Mouse (Mus musculus): ENCODE measurements at regions not wholly inside any gene's neighbourhood (a gene's known extent, or its start where the extent isn't known, plus 50 kb on each side); places are given as distances from the start of the nearest gene placed in this dataset.

DNA sequence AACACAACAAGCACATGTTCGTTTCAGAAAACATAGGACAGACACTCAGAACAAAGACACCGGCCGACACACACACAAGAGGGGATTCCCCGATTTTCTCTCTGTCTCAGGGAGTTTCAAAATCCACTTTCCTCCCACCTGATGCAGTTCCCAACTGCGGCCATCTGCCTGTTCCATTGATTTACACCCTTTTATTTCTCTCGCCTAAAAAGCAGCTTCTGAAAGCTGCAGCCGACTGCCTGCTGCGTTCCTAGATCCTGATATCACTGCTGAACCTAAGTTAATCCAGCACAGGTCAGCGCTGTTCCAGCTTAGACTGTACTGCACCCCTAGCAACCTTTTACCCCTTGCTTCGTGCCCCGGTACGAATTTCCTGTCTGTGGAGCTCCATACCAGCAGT is 237.0 kb downstream of the Impad1 start:
- DNase-seq (ENCODE audit: low read depth, low spot score): peak; percentile 23

DNA sequence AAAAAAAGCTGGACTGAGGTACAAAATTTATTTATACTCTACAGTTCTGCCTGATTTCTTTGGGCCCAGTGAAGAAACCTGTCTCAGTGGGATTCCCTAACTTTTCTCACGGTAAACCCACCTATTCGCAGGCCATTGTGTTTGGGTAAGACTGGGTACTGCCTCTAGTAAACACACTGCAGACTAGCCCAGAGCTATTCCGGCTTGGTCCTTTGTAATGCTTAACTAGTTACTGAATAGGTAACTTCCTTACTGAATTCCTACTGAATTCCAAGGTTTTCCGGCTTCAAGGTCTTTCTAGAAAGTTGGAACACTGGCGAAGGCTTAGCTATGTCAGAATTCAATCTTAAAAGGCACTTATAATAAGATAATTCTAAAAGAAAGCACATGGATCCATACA is 242.9 kb downstream of the Impad1 start:
- peak; percentile 86 for DNase-seq (ENCODE audit: low read depth, low spot score)

DNA sequence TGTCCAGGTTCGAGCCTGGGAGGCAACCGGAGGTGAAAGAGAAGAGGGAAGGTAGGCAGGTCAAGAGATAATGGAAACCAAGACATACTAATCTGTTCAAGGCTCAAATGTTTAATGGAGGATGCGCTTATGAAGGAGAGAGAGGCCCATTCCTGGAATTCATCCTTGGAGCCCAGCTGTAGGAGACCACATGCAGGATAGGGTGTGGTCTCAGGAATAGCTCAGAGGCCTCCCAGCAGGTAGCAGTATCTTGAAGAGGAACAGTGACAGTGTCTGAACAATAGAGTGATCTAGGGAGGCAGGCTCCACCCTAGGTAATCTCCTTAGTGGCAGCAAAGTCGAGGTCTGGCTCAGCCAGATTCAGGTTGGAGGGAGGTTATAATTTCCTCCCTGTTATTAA is 243.3 kb downstream of the Impad1 start:
- DNase-seq (ENCODE audit: low read depth, low spot score): peak; percentile 87

DNA sequence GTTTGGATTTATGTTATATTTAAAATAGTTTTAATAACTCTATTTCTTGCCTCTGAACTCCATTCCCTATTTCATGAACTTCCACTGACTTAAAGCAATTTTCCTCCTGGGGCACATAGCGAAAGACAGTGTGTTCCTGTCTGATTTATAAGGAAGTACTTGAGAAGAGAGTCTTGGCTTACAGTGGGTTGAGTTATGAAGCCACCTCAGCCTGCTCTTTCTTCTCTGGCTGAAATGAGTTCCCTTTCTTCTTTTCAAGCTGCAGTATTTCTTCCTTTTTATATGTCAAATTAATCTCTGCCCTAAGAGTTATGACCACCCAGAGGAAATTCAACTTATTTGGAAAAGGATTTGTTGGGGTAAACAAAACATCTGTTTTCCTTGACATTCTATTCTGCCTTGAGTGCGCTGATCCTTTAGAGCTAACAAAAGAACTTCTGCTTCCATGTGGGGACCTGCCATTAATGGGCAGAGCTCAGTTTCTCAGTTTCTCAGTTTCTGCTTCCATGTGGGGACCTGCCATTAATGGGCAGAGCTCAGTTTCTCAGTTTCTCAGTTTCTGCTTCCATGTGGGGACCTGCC is 255.9 kb downstream of the Impad1 start:
- DNase-seq (ENCODE audit: low read depth, low spot score): no peak

DNA sequence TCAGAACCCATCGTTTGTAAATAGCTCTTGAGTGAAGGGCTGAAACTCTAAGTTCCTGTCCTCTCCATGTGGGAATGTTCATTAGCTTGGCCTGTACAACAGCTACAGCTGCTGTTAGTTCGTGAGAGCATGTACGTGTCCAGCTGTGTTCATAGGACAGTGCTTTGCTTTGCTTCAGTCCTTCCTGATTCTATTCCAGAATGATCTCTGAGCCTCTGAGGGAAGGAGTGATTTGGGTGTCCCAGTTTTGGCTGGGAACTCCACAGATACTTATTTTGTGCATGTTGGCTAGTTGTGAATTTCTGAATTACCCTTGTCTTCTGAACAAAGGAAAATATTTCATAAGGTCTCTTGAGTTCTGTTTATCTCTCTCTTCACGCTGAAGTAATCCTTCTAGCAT is 261.0 kb downstream of the Impad1 start:
- no peak for DNase-seq (ENCODE audit: low read depth, low spot score)

DNA sequence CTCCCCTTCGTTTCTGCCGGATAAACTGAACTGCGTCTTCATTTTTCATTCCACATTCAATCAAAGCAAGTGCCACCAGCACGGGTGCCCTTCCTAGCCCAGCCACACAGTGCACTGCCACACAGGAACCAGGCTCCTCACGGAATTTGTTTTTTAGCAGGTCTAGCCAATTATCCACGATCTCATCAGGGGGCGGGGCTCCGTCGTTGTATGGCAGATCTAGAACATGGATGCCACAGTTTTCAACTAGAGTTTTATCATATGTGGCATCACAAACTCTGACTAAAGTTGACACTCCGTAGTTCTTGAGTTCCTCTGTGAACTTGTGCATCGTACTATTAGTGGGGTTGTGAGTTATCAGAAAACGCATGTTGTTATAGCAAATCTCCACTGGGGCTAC is 264.8 kb downstream of the Impad1 start:
- no peak for DNase-seq (ENCODE audit: low read depth, low spot score)

DNA sequence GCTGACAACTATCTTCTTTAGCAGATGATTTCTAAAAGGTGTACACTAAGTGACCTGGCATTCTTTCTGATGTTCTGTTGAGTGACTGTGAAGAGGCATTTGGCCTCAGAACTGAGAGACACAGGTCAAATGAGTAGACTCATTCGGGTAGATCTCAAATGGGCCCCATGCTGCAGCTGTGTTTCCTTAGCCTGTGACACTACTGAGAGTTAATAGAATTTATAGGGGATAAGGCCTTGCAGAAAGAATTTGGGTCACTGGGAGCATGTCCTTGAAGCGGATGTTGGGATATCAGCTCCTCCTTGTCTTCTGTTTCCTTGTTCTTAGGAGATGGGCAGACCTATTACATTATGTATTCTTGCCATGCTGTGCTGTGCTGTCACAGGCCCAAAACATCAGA is 271.4 kb downstream of the Impad1 start:
- DNase-seq (ENCODE audit: low read depth, low spot score): no peak

DNA sequence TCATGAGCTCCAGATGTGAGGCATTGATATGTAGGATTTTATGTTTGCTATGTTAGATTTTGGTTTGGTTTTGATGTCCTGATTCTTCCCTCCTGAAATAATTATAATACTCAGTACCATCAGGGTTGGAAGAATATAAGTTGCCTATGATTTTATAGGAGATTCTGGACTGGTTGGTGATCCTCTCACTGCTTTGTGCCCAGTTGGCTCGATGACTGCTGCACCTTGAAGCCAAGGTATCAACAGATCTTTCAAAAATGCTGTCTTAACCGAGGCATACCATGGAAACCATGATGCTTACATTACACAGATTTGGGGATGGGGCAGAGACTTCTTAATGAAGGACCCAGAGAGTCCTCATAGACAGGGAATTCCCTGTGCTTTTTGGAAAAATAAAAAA is 274.4 kb downstream of the Impad1 start:
- DNase-seq (ENCODE audit: low read depth, low spot score): no peak

DNA sequence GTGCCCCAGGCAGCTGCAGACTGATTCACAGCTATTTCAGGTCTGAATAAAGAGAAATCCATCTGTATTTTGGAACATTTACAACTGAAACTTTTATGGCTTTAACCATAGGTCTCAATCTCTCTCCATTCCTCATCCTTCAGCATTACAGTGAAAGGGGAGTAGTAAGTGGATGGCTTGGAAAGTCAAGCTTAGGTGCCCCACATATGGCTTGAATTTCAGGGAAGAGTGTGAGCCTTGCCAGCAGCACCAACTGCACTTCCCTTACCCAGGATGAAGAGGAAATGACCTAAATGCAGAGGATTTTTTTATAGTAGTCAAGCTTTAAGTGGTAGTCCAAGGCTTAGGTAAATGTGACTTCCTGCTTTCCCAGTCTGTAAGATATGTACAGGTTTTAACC is 279.8 kb downstream of the Impad1 start:
- DNase-seq (ENCODE audit: low read depth, low spot score): no peak

DNA sequence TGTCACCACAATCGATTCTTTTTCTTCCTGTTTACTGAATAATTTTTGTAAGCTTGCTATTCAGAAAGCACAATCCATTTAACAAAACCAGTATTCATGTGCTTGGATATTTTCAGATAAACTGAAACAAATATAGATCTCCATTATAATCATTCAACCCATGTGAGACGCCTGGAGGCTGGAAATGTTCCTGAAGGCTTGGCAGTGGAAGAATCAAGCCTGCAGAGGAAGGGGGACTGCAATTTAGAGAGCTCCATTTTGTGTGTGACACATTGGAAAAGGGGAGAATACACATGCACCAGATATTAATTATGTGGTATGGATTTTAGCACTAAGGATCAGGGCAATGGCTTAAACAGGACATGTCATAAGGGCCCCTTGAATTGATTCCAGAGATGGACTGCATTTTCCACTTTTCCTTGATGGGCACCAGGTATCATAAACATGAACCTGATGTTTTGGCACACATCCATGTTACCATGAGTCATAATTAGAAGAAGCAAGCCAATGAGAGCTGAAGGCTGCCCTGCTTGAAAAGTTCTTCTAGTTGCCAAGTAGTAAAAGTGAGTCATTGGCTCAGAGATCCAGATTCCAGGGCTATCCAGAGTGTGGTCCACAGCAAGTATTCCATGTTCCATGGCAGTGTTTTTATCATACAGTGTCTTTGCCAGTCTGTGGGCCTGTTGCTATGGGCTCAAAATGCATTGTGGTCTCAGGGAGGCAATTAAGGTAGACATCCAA is 282.8 kb downstream of the Impad1 start:
- DNase-seq (ENCODE audit: low read depth, low spot score): no peak

DNA sequence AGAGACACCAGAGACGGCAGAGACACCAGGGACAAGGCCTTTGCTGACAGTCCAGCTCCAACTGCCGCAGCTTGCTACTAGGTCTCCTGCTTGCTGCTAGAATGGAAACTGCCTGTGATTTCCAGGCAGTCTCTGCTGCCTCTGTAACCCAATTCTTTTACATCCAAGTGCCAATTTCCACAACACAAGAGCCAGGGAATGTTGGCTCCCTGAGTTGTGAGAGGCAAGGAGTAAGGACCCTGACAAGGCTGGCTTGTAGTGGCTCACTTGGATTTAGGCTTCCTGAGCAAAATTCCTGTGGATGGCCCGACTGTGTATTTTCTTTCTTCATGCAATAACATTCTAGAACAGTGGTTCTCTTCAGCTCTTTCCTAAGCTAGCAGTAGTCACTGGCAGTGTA is 283.9 kb downstream of the Impad1 start:
- no peak for DNase-seq (ENCODE audit: low read depth, low spot score)

DNA sequence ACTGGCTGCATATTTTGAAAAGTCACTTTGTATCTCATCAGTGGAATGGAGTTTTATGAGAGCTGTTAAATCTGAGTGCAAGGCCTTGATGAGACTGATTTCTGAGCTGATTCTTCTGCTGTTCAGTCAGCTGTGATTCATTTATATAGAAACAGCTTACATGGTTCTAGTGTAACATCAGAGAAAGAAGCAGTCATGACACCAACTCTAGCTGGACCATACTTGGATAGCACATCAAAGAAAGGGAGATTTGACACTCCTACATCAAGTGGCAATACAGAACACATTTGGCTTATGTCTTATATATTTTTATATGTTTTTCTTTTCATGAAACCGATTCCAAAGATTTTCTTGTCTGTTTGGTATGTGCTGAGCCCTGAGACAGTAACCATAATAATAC is 296.0 kb downstream of the Impad1 start:
- DNase-seq (ENCODE audit: low read depth, low spot score): no peak

DNA sequence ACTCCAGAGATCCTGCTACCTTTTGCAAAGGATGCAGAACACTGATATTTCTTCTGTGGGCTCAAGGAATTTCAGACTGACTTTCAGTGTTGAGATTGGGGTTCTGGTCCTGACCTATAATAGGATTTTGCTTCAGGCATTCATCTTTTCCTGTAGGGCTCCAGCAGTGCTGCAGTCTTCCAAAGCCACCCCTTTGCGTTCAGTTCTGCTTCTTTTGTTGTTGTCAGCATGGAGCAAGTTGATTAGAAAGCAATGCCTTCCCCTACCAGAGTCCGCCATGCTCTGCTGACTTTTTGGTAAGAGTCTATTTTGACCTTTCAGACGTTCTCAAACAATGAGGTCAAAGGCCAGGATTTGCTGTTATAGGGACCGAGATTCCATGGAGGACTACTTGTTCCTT is 297.0 kb downstream of the Impad1 start:
- DNase-seq (ENCODE audit: low read depth, low spot score): no peak

DNA sequence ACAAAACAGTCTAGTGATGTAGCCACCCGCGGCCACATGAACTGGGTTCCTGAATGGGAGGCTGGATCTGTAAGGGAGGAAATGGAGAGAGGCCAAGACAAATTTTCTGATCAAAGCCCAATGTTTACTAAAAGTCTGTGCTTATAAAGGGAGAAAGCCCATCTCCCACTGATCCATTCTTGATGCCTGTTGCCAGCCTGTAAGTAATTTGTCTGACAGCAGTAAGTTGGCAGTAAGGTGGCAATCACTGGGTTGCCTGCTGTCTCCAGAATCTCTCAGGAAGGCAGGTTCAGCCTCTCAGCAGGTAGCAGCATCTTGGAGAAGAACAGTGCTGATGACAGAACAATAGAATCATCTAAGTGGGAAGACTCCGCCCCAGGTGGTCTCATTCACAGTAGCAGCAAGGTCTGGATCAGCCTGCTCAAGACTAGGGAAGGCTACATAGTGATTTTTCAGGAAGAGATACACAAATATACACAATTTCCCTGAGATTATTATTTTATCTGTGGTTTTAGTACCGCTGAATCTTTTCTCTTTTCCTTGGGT is 327.9 kb downstream of the Impad1 start:
- DNase-seq (ENCODE audit: low read depth, low spot score): peak; percentile 75

DNA sequence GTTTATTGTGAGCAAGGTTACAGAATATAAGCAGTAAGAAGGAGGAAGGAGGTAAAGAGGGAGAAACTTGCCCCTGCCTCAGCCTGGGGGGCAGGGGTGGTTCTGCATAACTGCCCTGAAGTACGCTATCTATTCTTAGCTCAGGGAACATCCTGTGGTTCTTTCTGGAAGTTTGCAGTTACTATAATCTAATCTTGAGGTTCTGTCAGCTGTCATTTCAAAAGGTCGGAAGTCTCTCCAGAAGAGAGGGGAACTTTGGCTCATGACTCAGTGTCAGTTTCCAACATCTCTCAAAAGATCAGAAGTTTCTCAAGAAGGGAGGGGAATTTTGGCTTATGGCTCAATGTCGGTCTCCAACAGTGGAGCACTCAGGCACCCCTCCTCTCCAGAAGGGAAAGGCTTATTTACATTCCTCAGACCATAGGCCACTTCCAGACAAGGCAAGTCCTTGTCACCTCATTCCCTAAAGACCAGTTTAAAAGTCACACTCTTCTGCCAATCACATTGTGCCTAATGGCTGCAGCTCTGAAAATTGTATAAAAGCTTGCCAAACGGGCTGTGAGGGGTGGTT is 328.9 kb downstream of the Impad1 start:
- DNase-seq (ENCODE audit: low read depth, low spot score): no peak

DNA sequence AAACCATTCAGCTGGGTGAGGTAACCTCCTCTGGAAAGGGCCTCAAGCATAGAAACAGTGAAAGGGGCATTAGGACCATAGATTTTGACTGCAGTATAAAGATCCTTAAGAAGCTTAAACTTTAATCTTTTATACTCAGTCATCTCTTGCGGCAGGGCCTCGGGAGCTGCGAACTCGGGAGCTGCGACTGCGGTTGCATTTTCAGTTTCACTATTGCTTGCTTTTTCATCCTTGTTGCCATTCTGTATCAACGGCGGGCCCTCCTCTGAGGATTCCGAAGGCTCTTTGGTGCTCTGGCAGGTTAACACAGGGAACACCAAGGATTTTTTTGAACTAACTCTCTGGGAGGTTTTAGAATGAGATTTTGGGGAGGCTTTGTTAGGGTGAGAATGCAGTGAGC is 333.9 kb downstream of the Impad1 start:
- DNase-seq (ENCODE audit: low read depth, low spot score): no peak

DNA sequence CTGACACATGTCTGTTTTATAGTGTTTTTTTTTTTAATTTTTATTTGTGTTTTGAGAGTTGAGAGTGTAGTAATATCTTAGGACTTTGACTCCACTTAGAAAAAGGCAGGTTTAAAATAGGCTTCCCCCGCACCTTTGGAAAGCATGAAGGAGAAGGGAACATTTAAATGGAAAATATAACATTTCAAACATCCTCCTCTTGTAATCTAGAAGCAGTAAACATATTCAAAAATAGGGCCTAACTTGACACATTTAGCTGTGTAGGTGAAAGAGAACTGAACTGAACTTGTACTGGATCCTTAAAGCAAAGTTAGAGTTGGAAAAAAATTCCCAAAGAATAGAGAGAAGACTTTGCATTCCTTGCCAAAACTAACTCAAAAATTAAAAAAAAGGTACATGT is 343.1 kb downstream of the Impad1 start:
- no peak for DNase-seq (ENCODE audit: low read depth, low spot score)

DNA sequence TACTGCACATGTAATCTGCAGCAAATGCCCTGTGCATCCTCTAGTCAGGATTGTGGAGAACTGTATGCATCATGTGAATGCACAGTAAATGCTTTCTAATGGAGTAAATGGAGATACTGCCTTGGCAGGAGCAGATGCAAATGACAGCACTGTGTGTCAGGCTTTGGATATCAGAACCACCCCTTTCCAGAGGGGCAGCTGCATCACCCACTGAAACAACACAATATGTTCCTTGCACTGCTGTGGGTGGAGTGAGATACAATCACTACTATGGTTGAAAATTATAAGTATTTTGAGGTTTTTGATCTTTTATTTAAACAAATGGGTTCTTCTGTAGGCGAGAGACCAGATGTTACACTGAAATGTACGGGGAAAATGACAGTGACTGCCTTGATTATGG is 350.5 kb downstream of the Impad1 start:
- DNase-seq (ENCODE audit: low read depth, low spot score): no peak

DNA sequence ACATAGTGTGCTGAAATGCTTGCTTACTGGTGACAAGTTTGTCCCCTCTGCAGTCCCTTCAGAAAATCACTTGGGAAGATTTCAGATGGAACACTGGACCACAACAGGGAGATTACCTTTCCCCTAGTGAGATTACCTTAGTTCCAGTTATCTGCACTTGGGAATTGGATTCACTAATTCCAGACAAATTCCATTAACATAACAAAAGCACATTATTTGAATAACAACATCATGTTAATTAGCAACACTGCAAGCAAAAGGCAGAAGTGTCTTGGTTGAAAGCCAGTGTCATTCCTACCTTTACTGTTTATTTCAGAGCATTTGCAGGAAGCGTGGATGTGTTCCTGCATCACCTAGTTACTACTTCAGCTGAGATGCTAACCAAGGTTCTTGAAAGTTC is 355.6 kb downstream of the Impad1 start:
- peak; percentile 30 for DNase-seq (ENCODE audit: low read depth, low spot score)

DNA sequence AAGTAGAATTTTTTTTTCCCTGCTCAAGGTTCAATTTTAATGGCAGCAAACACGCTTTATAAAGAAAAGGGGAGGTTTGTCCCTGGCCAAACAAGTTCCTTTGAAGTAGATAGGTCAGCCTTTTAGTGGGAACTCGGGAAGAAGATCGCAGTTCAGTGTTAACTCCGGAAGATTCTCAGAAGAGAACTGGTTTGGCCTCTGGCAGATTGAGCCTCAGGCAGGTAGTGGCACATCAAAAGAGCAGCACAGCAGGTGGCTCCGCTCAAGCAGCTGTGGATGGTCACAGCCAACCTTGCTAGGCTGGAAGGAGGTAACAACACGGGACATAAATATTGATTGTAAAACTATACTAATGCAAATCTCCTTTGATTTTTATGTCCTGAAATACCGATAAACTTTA is 347.2 kb upstream of the Sdr16c6 start:
- DNase-seq (ENCODE audit: low read depth, low spot score): peak; percentile 59

DNA sequence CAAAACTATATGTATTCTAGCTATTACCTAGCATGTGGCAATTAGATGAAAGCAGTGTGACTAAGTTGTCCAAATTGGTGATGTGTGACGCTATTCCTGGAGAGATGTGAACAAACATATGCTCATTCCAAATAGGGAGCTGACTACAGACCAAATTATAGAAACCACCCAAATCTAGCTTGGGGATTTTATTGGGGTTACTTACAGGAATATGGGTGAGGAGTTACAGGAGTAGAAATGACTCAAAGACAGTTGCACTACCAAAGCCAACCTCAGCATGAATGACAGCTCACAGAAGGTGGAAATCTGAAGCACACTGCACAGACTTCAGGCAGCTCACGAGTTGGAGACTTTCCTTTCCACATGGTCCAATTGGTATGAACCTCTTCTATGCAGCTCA is 326.5 kb upstream of the Sdr16c6 start:
- DNase-seq (ENCODE audit: low read depth, low spot score): no peak

DNA sequence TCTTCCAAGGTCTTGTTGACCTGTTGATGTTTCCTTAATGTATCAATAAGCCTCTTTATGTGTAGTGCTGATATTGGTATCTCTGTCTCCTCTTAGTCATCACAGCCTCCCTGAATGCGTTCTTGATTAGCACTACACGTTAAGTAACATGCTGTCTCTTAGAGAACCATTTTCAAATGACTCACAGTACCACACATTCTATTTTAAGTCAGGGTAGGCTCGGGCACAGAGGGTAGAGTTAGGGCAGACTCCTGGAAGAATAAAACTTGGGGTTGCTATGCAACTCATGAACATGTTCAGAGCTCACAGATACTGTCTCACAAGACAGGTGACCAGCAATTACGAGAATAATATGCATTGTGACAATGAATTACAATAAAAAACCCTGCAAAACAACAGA is 320.1 kb upstream of the Sdr16c6 start:
- no peak for DNase-seq (ENCODE audit: low read depth, low spot score)

DNA sequence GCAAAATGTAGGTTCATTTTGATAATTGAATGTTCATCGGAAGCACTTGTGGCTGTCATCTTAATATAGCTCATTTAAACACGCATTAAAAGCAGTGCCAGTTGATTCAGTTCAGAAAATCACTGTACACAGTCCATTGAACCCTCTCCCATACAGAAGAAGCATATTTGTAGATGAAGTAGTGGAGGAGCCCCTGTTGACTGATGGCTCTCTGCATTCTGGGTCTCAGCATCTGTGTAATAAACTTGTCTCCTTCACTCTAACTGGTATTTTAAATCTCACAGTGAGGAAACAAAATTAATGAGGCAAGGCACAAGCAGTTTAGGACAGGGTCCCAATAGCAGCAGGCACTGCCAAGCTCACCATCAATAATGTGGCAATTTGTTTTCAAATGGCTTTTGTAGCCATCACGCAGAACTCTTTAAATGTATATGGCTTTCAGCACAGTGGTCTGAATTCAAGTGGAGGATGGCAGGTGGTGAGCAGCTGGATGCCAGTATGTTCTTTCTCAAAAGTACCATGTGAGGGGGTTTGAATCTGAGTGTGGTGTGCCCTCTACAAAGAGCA is 302.8 kb upstream of the Sdr16c6 start:
- DNase-seq (ENCODE audit: low read depth, low spot score): no peak
